Mouse (Mus musculus) small intestine, adult 2 months (tissue): ENCODE results near the gene Rad51b.

Experiments used
- CTCF ChIP-seq: fragments of 200-500 bp; IDR thresholded peaks from 2 replicates; pipeline ENCODE4 v1.5.1; 2012; ENCODE audit warnings: low read depth, mild to moderate bottlenecking, control low read depth, inconsistent platforms, low read length, moderate library complexity, mixed read lengths; ENCODE audit not compliant: insufficient replicate concordance, insufficient read length; ENCODE audit errors: extremely low read depth
- POLR2A ChIP-seq: fragments of 200-500 bp; IDR thresholded peaks from 2 replicates; pipeline ENCODE4 v1.6.1; 2012; ENCODE audit warnings: low read depth, mild to moderate bottlenecking, control low read depth, inconsistent platforms, low read length, moderate library complexity

GRCm38 (mm10) chr12:79689299-79689698 is 392.2 kb downstream of the Rad51b start:
- TF ChIP-seq POLR2A (no peak), CTCF (no peak)
